Mouse (Mus musculus) right cerebral cortex, postnatal 4 days (tissue): ENCODE results near the gene Hnrnpa3.
"Not testable (repeated sequence)": the region's sequence is repeated elsewhere in the genome, so short reads cannot be mapped to it uniquely, and the experiment has no call there.

Experiments used
- DNase-seq: peaks from one replicate; pipeline ENCODE4 v3.0.0-alpha.2; 2022

Hnrnpa3 gene

DNA sequence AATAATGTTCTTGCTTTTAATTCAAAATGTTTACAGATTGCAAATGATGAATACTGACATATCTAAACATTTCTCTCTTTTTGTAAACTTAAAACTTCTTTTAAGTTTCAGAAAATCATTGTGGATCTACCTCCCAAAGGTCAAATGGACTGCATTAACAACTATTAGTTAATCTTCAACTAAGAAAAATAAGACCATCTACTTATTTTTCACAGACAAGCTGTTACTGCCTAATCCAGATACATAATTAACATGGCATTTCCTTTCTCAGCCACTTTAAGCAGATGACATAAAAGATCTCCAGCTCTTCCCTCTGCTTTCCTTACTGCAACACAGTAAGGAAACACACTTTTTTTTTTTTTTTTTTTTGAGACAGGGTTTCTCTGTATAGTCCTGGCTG is 21.7 kb upstream of the Hnrnpa3 start:
- DNase-seq, result no peak

DNA sequence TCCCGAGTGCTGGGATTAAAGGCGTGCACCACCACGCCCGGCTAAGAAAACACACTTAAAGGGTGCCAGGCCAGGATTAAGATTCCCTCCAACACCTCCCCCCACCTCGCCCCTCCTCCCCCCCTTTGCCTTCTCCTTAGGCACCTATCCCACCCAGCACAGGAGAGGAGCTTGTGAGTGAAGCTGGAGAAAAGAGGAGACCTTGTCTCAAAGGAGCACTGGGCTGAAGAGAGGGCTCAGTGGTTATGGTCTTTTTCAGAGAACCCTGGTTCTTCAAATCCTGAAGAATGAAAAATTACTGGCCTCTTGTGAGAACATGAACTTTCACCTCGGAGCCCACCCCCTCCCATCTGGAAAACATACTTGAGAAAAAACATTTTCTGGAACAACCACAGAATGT is 21.2 kb upstream of the Hnrnpa3 start:
- not testable (repeated sequence) for DNase-seq

DNA sequence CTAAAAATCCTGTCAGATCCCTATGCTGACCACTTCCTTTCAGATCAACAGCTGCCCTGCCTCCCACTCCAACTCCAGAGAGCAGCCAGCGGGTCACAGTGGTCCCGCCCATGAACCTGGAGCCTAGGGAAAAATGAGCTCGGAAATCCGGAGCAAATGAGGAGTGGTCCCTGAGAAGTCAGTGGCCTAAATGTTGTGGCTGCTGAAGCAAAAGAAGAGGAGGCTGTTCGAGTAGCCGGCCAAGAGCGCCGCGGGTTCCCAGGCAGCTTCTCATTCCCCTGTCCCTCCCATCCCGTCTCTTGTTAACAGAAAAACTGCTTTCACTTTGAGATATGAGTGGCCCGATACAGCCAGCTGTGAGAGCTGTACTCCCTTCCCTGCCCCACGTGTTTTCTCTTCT is 19.5 kb upstream of the Hnrnpa3 start:
- not testable (repeated sequence) for DNase-seq

DNA sequence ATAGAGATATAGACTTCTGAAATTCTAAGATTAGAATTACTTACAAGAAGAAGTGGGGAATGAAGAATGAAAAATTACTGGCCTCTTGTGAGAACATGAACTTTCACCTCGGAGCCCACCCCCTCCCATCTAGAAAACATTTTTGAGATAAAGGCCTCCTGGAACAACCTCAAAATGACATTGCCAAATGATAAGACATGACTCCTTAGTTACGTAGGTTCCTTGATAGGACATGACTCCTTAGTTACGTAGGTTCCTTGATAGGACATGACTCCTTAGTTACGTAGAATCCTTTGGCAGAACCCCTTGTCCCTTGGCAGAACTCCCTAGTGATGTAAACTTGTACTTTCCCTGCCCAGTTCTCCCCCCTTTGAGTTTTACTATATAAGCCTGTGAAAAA is 16.7 kb upstream of the Hnrnpa3 start:
- not testable (repeated sequence) for DNase-seq

DNA sequence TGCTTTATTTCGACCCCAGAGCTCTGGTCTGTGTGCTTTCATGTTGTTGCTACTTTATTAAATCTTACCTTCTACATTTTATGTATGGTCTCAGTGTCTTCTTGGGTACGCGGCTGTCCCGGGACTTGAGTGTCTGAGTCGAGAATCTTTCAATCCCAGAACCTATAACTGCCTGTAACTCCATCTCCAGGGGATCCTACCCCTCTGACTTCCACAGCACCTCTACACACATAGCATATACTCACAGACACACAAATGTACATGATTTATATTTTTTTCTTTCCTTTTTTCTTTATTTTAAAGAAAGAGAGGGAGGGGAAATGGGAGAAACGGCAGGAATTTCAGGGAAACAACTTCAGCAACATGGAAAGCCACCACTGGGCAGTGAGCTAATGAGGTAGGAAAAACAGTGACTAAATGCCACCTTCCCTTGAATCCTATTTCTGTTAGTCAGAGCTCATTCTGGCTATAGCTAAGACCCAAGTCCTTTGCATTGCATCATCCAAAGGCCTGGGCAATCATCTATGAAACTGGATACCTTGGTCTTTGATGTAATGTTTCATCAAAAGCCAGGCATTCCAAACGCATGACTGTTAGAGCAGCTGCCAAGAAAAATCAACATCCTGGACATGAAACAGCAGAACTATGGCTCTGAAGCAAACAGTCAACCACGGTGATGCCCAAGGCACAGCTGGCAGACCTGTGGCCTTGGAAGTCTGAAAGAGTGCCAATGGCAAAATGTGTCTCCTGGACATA is 16.1 kb upstream of the Hnrnpa3 start:
- DNase-seq, result no peak

DNA sequence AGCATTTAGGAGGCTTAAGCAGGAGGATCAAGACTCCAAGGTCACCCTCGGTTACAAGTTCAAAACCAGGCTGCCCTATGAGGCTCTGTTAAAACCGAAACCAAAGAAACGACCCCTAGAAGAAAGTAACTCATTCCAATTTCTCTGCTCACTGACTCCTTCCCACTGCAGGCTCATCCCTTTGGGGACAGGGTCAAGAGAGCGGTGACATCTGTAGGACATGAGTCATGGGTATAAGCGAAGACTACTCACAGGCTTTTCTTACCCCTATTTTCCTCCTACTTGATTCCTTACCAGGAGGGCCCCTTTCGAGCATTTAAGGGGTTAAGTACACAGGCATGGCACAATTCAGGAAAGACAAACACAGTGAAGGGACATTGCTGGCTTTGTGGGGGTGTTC is 15.1 kb upstream of the Hnrnpa3 start:
- no peak for DNase-seq

DNA sequence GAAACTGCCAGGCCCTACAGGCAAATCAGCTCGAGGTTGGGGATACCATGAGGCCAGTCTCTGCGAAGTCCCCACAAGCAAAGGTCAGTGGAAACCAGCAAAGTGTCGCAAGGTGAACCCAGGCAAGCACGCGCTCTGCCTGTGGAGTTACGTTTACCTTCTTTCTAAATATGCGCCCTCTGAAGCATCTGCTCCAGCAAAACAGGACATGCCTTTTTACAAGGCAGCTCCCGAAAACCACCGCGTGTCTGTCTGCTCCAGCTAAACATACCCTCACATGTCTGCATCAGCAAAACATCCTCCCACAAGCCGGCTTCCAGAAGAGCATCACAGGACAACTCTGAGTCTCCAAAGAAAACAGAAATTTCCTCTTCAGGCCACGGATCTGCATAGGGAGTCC is 13.8 kb upstream of the Hnrnpa3 start:
- no peak for DNase-seq

DNA sequence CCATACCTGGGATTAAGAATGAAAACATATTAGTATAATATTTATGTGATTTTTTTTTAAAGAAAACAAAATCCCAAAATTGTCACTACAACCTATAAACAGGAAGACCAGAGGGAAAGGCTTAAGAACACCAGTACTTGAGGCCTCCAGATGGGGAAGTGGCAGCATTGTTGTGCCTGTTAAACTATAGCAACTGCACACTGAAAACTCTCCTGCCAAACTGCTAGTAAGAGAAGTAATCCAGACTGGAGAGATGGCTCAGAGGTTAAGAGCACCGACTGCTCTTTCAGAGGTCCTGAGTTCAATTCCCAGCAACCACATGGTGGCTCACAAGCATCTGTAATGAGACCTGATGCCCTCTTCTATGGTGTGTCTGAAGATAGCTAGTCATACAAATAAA is 8.6 kb upstream of the Hnrnpa3 start:
- no peak for DNase-seq

DNA sequence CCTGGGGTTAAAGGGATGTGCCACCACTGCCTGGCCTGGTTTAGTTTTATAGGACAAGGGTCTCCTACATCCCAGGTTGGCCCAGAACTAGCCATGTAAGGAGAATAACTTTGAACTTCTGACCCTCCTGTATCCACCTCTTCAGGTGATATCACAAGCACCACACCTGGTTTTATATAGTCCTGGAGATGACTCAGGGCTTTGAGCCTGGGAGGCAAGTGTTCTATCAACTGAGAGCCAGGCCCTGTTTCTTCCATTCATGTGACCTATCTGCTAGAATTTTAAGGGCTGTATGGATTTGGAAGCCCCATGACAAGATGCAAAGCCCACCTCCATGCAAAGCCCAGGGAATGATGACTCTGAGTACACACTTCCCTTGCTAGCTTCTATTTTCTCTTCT is 5.9 kb upstream of the Hnrnpa3 start:
- DNase-seq, result no peak

DNA sequence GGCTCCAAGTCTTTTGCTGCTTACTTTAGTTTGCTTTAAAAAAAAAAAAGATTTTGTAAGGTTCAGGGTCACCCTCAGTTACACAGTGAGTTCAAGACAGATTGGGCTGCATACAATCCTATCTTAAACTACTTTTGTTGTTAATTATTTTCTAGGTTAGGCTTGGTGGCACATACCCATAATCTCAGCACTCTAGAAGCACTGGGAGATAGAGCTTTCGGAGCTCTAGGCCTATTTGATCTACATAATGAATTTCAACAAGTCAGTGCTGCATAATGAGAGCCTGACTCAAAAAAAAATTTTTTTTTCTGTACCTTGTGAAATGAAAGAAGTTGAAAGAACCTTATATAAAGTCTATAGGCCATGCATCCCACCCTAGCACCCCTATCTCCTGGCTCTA is 4.4 kb upstream of the Hnrnpa3 start:
- DNase-seq, result no peak

DNA sequence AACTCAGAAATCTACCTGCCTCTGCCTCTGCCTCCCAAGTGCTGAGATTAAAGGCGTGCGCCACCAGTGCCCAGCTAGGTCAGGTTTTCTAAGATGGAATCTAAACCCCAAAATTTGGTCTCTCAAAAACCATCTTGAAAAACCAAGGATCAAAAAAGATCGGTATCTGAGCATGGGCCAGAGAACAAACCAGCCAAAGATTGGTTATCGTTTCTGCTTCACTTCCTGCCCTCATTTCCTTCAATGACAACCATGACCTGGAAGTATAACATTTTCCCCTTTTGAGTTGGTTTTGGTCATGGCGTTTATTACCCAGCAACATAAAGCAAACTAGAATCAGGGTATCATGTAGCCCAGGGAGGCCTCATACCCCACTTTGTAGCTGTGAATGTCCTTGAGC is 2.1 kb upstream of the Hnrnpa3 start:
- no peak for DNase-seq

DNA sequence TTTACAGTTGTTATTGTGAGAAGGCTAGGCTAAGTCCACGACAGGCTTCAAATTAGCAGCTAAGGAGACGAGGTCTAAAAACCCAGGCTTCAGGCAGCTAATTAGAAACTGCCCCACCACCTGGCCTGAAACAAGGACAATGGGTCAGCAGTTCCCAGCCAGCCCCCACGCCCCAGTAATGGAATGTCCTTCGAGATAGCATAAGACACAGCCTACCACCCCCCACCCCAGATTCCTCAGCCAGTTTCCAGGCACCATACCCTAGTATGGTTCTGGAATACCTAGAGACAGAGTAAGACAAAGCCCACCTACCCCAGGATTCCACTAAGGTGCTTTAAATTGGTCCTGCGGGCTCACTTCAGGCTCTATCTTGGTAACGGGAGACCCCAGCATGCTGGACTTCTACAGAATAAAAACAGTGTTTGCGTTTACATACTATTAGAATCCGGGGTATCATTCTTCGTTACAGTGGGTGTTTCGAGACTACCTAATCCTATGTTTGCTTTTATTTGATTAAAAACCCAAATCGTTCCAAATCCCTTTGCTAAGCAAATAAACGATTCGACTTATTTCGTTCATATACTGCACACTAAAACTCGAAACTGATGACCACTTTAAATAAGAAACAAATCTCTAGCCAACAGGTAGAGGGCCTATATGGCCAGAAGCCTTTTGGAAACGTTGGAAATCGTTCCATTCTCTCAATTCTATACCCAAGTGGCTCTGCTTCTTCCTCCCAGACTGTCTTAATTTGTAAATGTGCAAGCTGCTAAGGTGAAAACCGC is 962 bp upstream of the Hnrnpa3 start:
- DNase-seq, result no peak

DNA sequence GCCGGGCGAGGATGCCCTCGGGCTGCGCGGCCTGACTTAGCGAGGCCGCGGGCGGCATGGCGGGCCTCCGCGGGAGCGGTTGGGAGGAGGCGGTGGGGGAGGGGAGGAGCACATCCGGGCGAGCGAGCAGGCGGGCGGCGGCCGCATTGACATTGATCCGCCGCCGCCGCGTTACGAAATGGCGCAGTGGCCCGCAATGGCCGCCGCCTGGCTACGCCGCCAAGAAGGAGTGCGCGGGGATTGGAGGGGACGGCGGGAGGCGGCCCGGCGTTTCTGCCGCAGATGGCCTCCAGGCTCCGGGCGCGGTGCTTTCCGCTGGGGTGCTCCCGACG is 534 bp downstream of the Hnrnpa3 start:
- DNase-seq, result peak; percentile 99

DNA sequence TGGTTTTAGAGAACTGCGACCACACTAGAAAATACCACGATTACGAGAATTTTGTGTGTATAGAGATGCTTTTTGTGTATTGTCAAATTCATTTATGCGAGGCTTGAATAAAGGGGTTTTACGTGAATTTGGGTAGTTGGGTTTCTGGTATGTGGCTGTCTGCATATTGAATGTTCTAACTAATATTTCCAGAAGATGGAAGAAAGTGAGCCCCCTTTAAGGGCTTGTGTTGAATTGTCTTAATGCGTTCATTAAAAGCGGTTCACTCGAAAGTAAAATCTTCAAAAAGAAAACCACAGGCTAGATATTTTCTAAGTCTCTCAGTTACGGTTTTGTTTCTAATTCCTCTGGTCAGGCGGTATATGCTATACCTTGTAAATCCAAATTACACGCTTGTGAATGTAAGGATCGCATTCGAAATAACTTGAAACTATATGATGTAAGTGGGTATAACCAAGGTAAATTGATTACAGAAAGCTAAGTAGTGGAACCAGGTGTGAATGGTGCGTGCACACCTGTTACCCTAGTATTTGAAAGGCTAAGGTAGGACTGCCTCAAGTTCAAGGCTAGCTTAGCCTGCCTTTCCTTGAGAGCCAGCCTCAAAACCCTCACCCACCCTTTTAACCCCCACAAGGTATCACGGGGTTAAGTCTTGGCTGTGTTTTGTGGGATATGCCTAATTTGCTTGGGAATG is 1.3 kb downstream of the Hnrnpa3 start:
- no peak for DNase-seq

DNA sequence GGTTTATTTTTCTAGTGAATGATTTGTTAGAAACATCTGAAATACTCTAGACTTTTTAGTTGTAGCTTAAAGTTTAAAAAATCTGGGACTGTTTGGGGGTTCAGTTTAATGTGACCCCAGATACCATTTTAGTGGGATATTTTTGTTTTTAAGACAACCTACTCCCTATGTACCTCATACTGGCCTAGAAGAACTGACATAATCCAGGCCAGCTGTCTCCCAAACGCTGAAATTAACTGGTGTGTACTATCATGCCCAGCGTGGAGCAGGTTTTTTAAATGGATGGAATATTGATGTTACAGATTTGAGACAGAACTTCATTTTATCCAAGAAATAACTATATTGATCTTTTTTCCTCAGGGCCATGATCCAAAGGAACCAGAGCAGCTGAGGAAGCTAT is 2.0 kb downstream of the Hnrnpa3 start:
- no peak for DNase-seq

DNA sequence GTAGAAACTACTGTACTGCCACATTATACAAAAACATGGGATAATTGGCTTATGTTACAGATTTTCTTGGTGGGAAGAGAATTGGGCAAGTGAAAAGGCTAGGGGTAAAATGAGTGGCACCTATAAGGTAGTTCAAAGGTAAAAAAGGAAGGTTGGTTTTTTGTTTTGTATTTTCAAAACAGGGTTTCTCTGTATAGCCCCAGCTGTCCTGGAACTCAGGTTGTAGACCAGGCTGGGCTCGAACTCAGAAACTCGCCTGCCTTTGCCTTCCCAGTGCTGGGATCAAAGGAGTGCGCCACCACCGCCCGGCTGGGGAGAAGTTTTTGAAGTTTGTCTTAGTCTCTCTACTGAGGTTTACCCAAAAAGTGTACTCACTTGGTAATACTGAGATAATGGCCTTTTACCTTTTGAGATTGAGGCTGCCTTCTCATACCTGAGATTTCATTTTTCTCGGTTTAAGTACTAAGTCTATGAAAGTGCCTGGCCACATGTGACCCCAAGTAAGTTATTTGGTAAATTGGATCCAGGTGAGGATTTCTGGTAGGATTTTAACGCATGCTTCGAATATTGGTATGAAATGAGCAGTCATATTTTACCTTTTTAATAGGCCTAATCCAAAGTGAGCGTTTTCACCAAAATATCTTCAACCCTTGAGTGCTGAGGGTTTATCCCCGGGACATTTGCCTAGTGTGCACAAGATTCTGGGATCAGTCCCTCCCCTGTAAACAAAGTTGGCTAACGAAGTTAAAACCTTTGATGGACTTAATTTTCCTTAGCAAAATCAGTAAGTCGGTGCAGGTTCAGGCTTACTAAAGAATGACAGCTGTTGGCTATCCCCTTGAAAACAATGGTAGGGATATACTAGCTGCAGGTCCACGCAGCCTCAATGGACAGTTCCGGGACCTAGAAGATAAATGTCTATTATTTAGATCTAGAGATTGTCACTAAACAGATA is 10.7 kb downstream of the Hnrnpa3 start:
- DNase-seq, result no peak

DNA sequence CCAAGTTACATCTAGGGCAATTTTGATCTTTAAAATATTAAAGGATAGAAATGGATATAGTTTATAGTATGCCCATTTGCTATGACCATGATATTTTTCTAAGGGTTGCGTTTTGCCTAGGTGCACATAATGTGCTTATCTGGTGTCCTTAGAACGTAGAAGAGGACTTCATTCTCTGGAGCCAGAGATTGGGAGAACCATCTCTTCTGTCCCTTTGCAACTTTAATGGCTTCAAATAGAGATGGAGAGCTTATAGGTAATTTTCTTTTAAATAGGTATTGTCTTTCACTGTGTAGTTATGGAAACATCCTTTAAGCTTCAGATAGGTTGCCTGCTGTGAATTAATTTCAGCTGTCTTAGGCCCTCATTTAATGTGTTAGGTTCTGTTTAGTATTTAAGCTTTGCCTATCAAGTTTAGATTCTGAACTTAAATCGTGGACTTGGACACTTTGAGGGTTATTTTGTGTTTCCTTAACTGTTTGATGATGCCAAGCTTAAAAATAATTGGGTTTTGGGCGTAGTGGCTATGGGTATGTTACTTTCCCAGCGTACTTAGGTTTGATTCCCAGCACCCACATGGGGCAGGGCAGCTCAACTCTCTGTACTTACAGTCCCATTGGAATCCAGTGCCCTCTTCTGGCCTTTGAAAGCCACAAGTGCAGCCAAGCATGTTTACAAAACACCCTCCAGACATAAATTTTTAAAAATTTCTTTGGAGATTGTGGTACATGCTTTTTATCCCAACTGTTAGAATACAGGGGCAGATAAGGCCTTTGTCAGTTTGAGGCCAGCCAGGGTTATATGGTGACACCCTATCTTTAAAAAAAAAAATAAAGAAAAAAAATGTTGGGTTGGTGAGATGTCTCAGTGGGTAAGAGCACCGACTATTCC is 11.6 kb downstream of the Hnrnpa3 start:
- no peak for DNase-seq

DNA sequence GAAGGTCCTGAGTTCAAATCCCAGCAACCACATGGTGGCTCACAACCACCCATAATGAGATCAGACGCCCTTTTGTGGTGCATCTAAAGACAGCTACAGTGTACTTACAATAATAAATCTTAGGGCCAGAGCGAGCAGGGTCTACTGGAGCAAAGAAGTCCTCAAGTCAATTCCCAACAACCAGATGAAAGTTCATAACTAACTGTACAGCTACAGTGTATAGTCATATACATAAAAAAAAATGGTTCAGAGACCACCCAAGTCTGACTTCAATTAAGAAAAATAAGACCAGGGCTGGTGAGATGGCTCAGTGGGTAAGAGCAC is 12.2 kb downstream of the Hnrnpa3 start:
- DNase-seq, result no peak

DNA sequence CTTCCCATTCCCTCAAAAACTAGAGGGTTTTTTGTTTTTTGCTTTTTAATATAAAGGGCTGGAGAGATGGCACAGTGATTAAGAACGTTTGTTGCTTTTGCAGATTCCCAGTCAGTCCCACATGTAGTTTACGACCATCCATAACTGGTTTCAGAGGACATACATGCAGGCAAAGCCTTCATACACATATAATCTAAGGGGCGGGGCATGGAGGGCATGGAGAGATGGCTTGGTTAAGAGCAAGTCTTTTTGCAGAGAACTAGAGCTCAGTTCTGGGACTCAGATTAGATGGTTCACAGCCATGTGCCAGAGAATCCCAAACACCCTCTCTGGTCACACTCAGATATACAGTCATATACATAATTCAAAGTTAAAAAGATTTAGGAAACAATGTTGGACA is 13.5 kb downstream of the Hnrnpa3 start:
- DNase-seq, result no peak

DNA sequence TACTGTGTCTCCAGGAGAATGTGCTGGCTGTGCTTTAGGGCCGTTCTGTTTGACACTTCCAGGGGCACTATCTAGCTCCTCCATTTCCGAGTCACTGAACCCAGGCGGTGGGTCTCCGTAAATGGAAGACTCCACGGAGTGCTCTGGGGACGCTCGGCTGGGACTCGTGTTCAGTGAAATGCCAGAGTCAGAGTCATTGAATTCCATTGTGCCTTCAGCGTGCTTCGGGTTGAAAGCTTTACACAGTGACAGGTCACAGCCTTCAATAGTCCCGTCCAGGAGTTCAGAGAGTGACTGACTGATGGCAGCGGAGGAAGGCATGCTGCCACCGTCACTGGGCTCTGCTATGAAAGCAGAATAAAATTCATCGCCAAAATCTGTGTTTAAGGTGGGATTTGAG is 17.5 kb downstream of the Hnrnpa3 start:
- no peak for DNase-seq

DNA sequence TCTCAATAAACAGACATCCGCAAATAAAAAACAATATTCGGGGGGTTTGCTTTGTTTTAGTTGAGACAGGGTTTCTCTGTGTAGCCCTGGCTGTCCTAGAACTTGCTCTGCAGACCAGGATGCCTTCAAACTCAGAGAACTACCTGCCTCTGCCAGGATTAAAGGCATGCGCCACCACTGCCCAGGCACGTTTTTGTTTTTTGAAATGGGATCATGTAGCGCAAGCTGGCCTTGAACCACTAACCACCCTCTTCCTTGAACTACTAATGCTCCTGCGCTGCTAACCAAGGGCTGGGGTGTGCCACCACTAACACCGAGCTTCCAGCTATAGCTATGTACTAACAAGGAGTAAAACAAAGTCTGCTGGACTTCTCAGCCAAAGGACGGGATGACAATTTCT is 20.9 kb downstream of the Hnrnpa3 start:
- DNase-seq, result no peak

DNA sequence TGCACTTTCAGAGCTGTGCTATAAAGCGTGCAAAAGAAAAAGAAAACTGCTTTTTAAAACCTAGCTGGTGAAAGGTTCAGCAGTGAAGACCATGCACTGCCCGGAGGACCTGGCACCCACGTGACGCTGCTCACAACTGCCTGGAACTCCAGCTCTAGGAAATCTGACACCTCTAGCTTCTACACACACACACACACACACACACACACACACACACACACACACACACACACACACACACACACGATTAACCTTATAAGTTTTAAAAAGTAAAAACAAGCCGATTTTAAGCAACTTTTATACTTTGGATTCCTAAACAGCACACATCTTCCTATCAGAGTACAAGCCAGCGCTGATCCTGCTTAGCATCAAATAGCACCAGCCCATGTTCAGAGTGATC is 22.4 kb downstream of the Hnrnpa3 start:
- no peak for DNase-seq
